Comparison of ENCODE assay signal across 9 mouse cellular contexts in the genomic region with DNA sequence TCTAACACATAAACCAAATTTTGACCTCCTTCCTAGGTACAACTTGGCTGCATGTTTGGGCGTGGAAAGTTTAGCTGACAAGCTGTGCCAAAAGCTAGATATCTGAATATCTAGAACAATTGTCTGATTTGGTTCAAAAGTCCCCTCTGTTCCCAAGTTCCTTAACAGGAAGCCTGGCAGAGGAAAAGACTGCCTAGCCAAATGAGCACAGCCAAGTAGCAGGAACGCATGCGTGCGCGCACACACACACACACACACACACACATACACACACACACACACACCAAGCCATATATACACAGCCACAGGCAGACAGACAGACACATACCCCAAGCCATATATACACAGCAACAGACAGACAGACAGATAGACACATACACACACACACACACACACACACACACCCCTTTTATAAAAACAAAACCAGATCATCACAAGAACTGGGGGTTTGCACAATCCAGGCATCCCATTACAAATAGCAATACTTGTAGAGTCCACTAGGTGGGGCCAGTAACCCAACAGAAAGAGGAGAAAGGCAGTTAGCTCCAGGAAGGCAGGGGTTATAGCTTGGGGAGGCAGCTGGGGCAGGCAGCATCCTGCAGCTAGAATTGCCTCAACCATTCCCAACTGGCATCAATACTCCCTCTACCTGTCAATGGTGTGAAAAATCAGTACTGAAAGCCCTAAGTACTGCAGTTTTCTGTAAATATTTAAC.
DNase-seq lines count a peak whose midpoint lies in the region; ATAC-seq and TF ChIP-seq lines count a peak whose summit lies in the region.
"Had no signal": no experiment of that assay in that cellular context is flagged by ENCODE, and none has a peak within 500 bp of the region (broad histone marks: within the 10 kb centered on the region; RNA-seq: fewer than 3 reads in every experiment).

No protein-coding gene starts in this region.

- no peak overlapping the region for H3K4me2 ChIP-seq in heart, embryonic 11.5 days

- no peaks in the 10 kb centered on the region for H3K79me2 ChIP-seq in heart, adult 2 months (replicated peaks; ENCODE audit: control insufficient read depth, insufficient read depth, low read length)

- peak overlapping the region; percentile 73 for H3K27ac ChIP-seq in heart, adult 2 months
- H3K27ac ChIP-seq in heart, embryonic 11.5 days (ENCODE audit: low read depth, low read length): no peak overlapping the region
- H3K27ac ChIP-seq in brown adipose tissue, adult 24 weeks (replicated peaks; ENCODE audit: low read depth, low read length): peak overlapping the region; percentile 77
- 0 out of 2 replicates have a peak overlapping the region, but pooled peaks have one; percentile 61 for H3K27ac ChIP-seq in midbrain, embryonic 10.5 days (replicated peaks)
- no peak overlapping the region for H3K27ac ChIP-seq in thymus, adult 2 months (ENCODE audit: control insufficient read depth, insufficient read depth, low read length)

- ATAC-seq in heart, embryonic 11.5 days (replicated peaks; ENCODE audit: insufficient number of reproducible peaks, low FRiP score, low TSS enrichment): no peak

- intact Hi-C loops in heart, adult 2 months (cut with DNase I): loop anchor here (2.0 kb wide), 1 partner anchor 50 kb away; no protein-coding TSS in a partner anchor

- TF ChIP-seq POLR2A in heart, adult 2 months (IDR thresholded peaks at IDR 0.05; ENCODE audit: insufficient read depth, low read depth, low read length): no peak
- TF ChIP-seq POLR2A in thymus, adult 2 months (IDR thresholded peaks at IDR 0.05; ENCODE audit: control insufficient read depth, extremely low read depth, insufficient read depth, low read length, poor library complexity): no peak

- H3K4me3 ChIP-seq in heart, adult 2 months: no peak overlapping the region
- H3K4me3 ChIP-seq in heart, embryonic 11.5 days (ENCODE audit: low read depth, low read length): no peak overlapping the region
- H3K4me3 ChIP-seq in brown adipose tissue, adult 24 weeks (ENCODE audit: insufficient read depth, low read depth, low read length): no peak overlapping the region
- no peak overlapping the region for H3K4me3 ChIP-seq in midbrain, embryonic 10.5 days
- no peak overlapping the region for H3K4me3 ChIP-seq in thymus, adult 2 months (ENCODE audit: control insufficient read depth, insufficient read depth, low read length)
- H3K4me3 ChIP-seq: megakaryocyte, embryonic 14.5 days had no signal

- peak; percentile 82 for TF ChIP-seq CTCF in heart, adult 2 months (IDR thresholded peaks at IDR 0.05)
- TF ChIP-seq CTCF in thymus, adult 2 months (IDR thresholded peaks at IDR 0.05; ENCODE audit: borderline replicate concordance, control insufficient read depth, extremely low read depth, insufficient read depth, low read length, poor library complexity): no peak

- H3K9me3 ChIP-seq in heart, embryonic 11.5 days (replicated peaks; ENCODE audit: control insufficient read depth, low read length): no peaks in the 10 kb centered on the region
- H3K9me3 ChIP-seq in midbrain, embryonic 10.5 days (replicated peaks): no peaks in the 10 kb centered on the region
- H3K9me3 ChIP-seq: megakaryocyte, embryonic 14.5 days had no signal

- H3K9ac ChIP-seq in heart, adult 2 months (ENCODE audit: low read depth, low read length): no peak overlapping the region
- no peak overlapping the region for H3K9ac ChIP-seq in heart, embryonic 11.5 days (ENCODE audit: low read depth, low read length)

- peaks cover 2% of the 10 kb centered on the region; the same call in 1 of the 2 replicates for H3K36me3 ChIP-seq in heart, adult 2 months (ENCODE audit: control insufficient read depth, insufficient read depth, low read length)
- no peaks in the 10 kb centered on the region for H3K36me3 ChIP-seq in heart, embryonic 11.5 days (ENCODE audit: control insufficient read depth, insufficient read depth, low read length)
- peaks cover 38% of the 10 kb centered on the region for H3K36me3 ChIP-seq in midbrain, embryonic 10.5 days
- H3K36me3 ChIP-seq in thymus, adult 2 months (ENCODE audit: control insufficient read depth, insufficient read depth, low read length): no peaks in the 10 kb centered on the region

- TF ChIP-seq EP300 in heart, adult 2 months (IDR thresholded peaks at IDR 0.05; ENCODE audit: insufficient read depth, low read depth, low read length): peak; percentile 52; the same call in 1 of the 2 replicates

- peak in 1 of 2 experiments; percentile 64 for DNase-seq in heart, adult 2 months
- peak; percentile 56 to 61 for DNase-seq in CD8-positive naive resting alpha-beta T cell, adult 2 months (ENCODE audit: low read depth in 2 of 2, low spot score in 2 of 2)
- DNase-seq in gastrocnemius, postnatal 25 days: peak; percentile 47
- DNase-seq in kidney, postnatal 25 days: peak; percentile 70 to 72
- peak; percentile 53 for DNase-seq in midbrain, embryonic 10.5 days (ENCODE audit: low spot score)
- DNase-seq in thymus, adult 2 months: peak; percentile 70

- H3K27me3 ChIP-seq in heart, adult 2 months (ENCODE audit: control insufficient read depth, insufficient read depth, low read length): no peaks in the 10 kb centered on the region
- H3K27me3 ChIP-seq in heart, embryonic 11.5 days (ENCODE audit: control insufficient read depth, insufficient read depth, low read length): no peaks in the 10 kb centered on the region
- no peaks in the 10 kb centered on the region for H3K27me3 ChIP-seq in midbrain, embryonic 10.5 days (ENCODE audit: low read depth, poor library complexity, severe bottlenecking)
- H3K27me3 ChIP-seq in thymus, adult 2 months (ENCODE audit: control insufficient read depth, insufficient read depth, low read length): no peaks in the 10 kb centered on the region

- 25% methylated on average over 5 of the region's 5 CpGs for WGBS in heart, adult 2 months
- WGBS in heart, embryonic 11.5 days (ENCODE audit: insufficient replicate concordance): 84% methylated on average over 5 of the region's 5 CpGs
- WGBS in midbrain, embryonic 10.5 days: 89% methylated on average over 5 of the region's 5 CpGs
- 81% methylated on average over 5 of the region's 5 CpGs for WGBS in thymus, adult 2 months

- H3K4me1 ChIP-seq in heart, adult 2 months (ENCODE audit: control insufficient read depth, insufficient read depth, low read length): peaks cover 14% of the 10 kb centered on the region
- peaks cover 22% of the 10 kb centered on the region for H3K4me1 ChIP-seq in heart, embryonic 11.5 days (ENCODE audit: control insufficient read depth, insufficient read depth, low read length)
- H3K4me1 ChIP-seq in brown adipose tissue, adult 24 weeks (ENCODE audit: control insufficient read depth, insufficient read depth, insufficient read length, low read length): peaks cover 10% of the 10 kb centered on the region
- H3K4me1 ChIP-seq in midbrain, embryonic 10.5 days: peaks cover 24% of the 10 kb centered on the region
- peaks cover 19% of the 10 kb centered on the region for H3K4me1 ChIP-seq in thymus, adult 2 months (replicated peaks; ENCODE audit: control insufficient read depth, insufficient read depth, low read length)

Comparison
In these comparisons a context has a peak if more than half of its experiments do, and no peak if none do; other contexts are left out.
1. H3K27ac ChIP-seq: peak in heart, adult 2 months (single experiment), brown adipose tissue, adult 24 weeks (single experiment) and midbrain, embryonic 10.5 days (single experiment); none in heart, embryonic 11.5 days (single experiment) and thymus, adult 2 months (single experiment).